Mouse (Mus musculus) layer of hippocampus, adult 18-20 months (tissue): ENCODE results near the gene Eml1. TPM values are rescaled to one million over a fixed set of nuclear protein-coding genes. Genes with fewer than 3 reads are reported as not detected.

Source experiments
- DNase-seq, 2 experiments: peaks; one replicate each; pipeline ENCODE4 v3.0.0; 2022; ENCODE audit warnings: low spot score in 2 of 2
- long read RNA-seq: library from polyadenylated mRNA; stranded (forward); transcript quantifications from one replicate; pipeline ENCODE4 v2.0.0, GENCODE M21; 2021
- total RNA-seq, 2 experiments: library from RNA; stranded (reverse); gene quantifications; 2 replicates each; pipeline ENCODE4 v1.2.3; 2021

Gene Eml1
- 10 to 100 TPM; 46.1 to 50.2 TPM for total RNA-seq
- long read RNA-seq, full-length matches to known transcripts = 29 of 55 reads
- long read RNA-seq, partial matches to known transcripts = 4 of 55 reads
- long read RNA-seq, other reads (novel, unspliced or antisense) = 22 of 55 reads

- no peak for DNase-seq
Measured at GRCm38 (mm10) chr12:108370596-108371428, at the start of gene Eml1. Eml1 (plus strand) TSS chr12:108370957.

GRCm38 (mm10) chr12:108326401-108326800 is 44.4 kb upstream of the Eml1 start:
- peak in 1 of 2 experiments; percentile 38 for DNase-seq

GRCm38 (mm10) chr12:108327889-108328491 is 42.8 kb upstream of the Eml1 start:
- DNase-seq = peak; percentile 86 to 91

GRCm38 (mm10) chr12:108333056-108333455 is 37.7 kb upstream of the Eml1 start:
- peak; percentile 83 to 88 for DNase-seq

GRCm38 (mm10) chr12:108333481-108333882 is 37.3 kb upstream of the Eml1 start:
- DNase-seq = no peak

GRCm38 (mm10) chr12:108333895-108334445 is 36.8 kb upstream of the Eml1 start, which contains the start of gene Cyp46a1:
Cyp46a1 (plus strand) TSS chr12:108334381.
- peak; percentile 100 for DNase-seq

- DNase-seq = peak in 1 of 2 experiments; percentile 39
Measured at GRCm38 (mm10) chr12:108334529-108334928, 36.2 kb upstream of the Eml1 start.

GRCm38 (mm10) chr12:108338572-108339190 is 32.1 kb upstream of the Eml1 start:
- DNase-seq = peak; percentile 35 to 43

GRCm38 (mm10) chr12:108348151-108348550 is 22.6 kb upstream of the Eml1 start:
- no peak for DNase-seq

GRCm38 (mm10) chr12:108349026-108349425 is 21.7 kb upstream of the Eml1 start:
- peak; percentile 40 to 47 for DNase-seq

- DNase-seq = no peak
Measured at GRCm38 (mm10) chr12:108350931-108351330, 19.8 kb upstream of the Eml1 start.

GRCm38 (mm10) chr12:108352371-108353136 is 18.2 kb upstream of the Eml1 start:
- no peak for DNase-seq

GRCm38 (mm10) chr12:108354284-108354683 is 16.5 kb upstream of the Eml1 start:
- no peak for DNase-seq

GRCm38 (mm10) chr12:108355271-108355670 is 15.5 kb upstream of the Eml1 start:
- no peak for DNase-seq

- DNase-seq = no peak
Measured at GRCm38 (mm10) chr12:108355986-108356385, 14.8 kb upstream of the Eml1 start.

- DNase-seq = peak; percentile 74 to 90
Measured at GRCm38 (mm10) chr12:108363796-108364195, 7.0 kb upstream of the Eml1 start.

- no peak for DNase-seq
Measured at GRCm38 (mm10) chr12:108365340-108365739, 5.4 kb upstream of the Eml1 start.

GRCm38 (mm10) chr12:108365868-108366267 is 4.9 kb upstream of the Eml1 start:
- DNase-seq = no peak

GRCm38 (mm10) chr12:108367909-108368308 is 2.8 kb upstream of the Eml1 start:
- DNase-seq = no peak

- no peak for DNase-seq
Measured at GRCm38 (mm10) chr12:108368921-108369320, 1.8 kb upstream of the Eml1 start.

- DNase-seq = no peak
Measured at GRCm38 (mm10) chr12:108371429-108371765, 640 bp downstream of the Eml1 start.
